Mouse (Mus musculus) adrenal gland, adult 8-10 months (tissue): ENCODE measurements around the gene AI413582. TPM values are rescaled to one million over a fixed set of nuclear protein-coding genes. Genes with fewer than 3 reads are reported as not detected.

ENCODE experiments used
- DNase-seq: peaks from one replicate; pipeline ENCODE4 v3.0.0; 2022
- total RNA-seq, 4 experiments: library from RNA; stranded (reverse); gene quantifications; 2 replicates each; pipeline ENCODE4 v1.2.4; 2022

Gene AI413582
- total RNA-seq, 4 experiments from 2014 or later: 22.9 to 29.4 (median 23.4) TPM

- no peak for DNase-seq
Observed at GRCm38 (mm10) chr17:27513916-27514762, 51.4 kb downstream of the AI413582 start.

Other genes starting within 250 kb of the AI413582 start
- 1 to 10 TPM; 2.6 to 3.9 (median 3.2) TPM for gene Grm4, start 44.4 kb downstream of the AI413582 start, total RNA-seq
- gene Hmga1, start 9.3 kb downstream of the AI413582 start, total RNA-seq: 10 to 100 TPM; 14.7 to 23.4 (median 20.9) TPM
- 100 to 1,000 TPM; 194 to 226 (median 212) TPM for gene Nudt3, start 57.7 kb upstream of the AI413582 start, total RNA-seq
- not detected for gene RPS10-NUDT3, start 69.5 kb upstream of the AI413582 start, total RNA-seq
- gene Rps10, start 70.9 kb upstream of the AI413582 start, total RNA-seq: 100 to 1,000 TPM; 828 to 975 (median 886) TPM
- gene Pacsin1, start 89.8 kb upstream of the AI413582 start, total RNA-seq: 10 to 100 TPM in 1 of 4 experiments, 1 to 10 TPM in 3; 3.9 to 11.2 (median 7.9) TPM
- gene Spdef, start 163.2 kb upstream of the AI413582 start, total RNA-seq: under 1 TPM in 1 of 4 experiments, not detected in 3; 0.37 TPM